Mouse (Mus musculus): ENCODE results near the gene Klf17. TPM values are rescaled to one million over a fixed set of nuclear protein-coding genes. Genes with fewer than 3 reads are reported as not detected.
"Not testable (repeated sequence)": the region's sequence is repeated elsewhere in the genome, so short reads cannot be mapped to it uniquely, and the experiment has no call there.

Gene Klf17
- polyA plus RNA-seq, 1 experiment = not detected

GRCm38 (mm10) chr4:117760151-117760550 lies 5.3 kb downstream of the Klf17 start:
- H3ac ChIP-seq (ENCODE audit: control insufficient read depth, insufficient read length, low read depth) = no peak overlapping the region

GRCm38 (mm10) chr4:117752469-117752868 lies 13.0 kb downstream of the Klf17 start:
- H3K27me3 ChIP-seq (ENCODE audit: control insufficient read depth, insufficient read depth, insufficient read length); H3ac ChIP-seq (ENCODE audit: control insufficient read depth, insufficient read length, low read depth); H3K79me2 ChIP-seq (ENCODE audit: control insufficient read depth, insufficient read depth); H3K79me3 ChIP-seq (ENCODE audit: low read depth); H3K36me3 ChIP-seq (ENCODE audit: control insufficient read depth, insufficient read depth); H3K4me3 ChIP-seq (ENCODE audit: insufficient read depth, poor library complexity, severe bottlenecking): not testable (repeated sequence)

More at GRCm38 (mm10) chr4:117760151-117760550, 5.3 kb downstream of the Klf17 start:
- no peaks in the 10 kb centered on the region for H3K79me2 ChIP-seq (ENCODE audit: control insufficient read depth, insufficient read depth)
- H3K79me3 ChIP-seq (ENCODE audit: low read depth) = no peaks in the 10 kb centered on the region
- no peaks in the 10 kb centered on the region for H3K36me3 ChIP-seq (ENCODE audit: control insufficient read depth, insufficient read depth)
- no peak overlapping the region for H3K4me3 ChIP-seq (ENCODE audit: insufficient read depth, poor library complexity, severe bottlenecking)
- peaks cover 3% of the 10 kb centered on the region for H3K27me3 ChIP-seq (ENCODE audit: control insufficient read depth, insufficient read depth, insufficient read length)
- no peak for TF ChIP-seq USF1 (IDR thresholded peaks at IDR 0.05; ENCODE audit: low read depth)
- TF ChIP-seq MYOG (IDR thresholded peaks at IDR 0.05; ENCODE audit: control insufficient read depth, extremely low read depth, insufficient read length) = no peak
- no peak for TF ChIP-seq CEBPB (IDR thresholded peaks at IDR 0.05; ENCODE audit: low read depth)
- TF ChIP-seq CTCF (IDR thresholded peaks at IDR 0.05; ENCODE audit: control insufficient read depth, insufficient read depth, insufficient read length) = no peak
- no peak for TF ChIP-seq MYOD1 (IDR thresholded peaks at IDR 0.05; ENCODE audit: control insufficient read depth, insufficient read length, low read depth)
- TF ChIP-seq FOSL1 (IDR thresholded peaks at IDR 0.05; ENCODE audit: insufficient read depth, low read length, poor library complexity, severe bottlenecking) = no peak
- TF ChIP-seq MAX (IDR thresholded peaks at IDR 0.05) = no peak

GRCm38 (mm10) chr4:117737559-117737958 lies 27.9 kb downstream of the Klf17 start:
- Histone ChIP-seq H3K36me3 (ENCODE audit: control insufficient read depth, insufficient read depth) (no peaks in the 10 kb centered on the region), H3K27me3 (ENCODE audit: control insufficient read depth, insufficient read depth, insufficient read length) (peaks cover 12% of the 10 kb centered on the region), H3ac (ENCODE audit: control insufficient read depth, insufficient read length, low read depth) (no peak overlapping the region), H3K79me2 (ENCODE audit: control insufficient read depth, insufficient read depth) (no peaks in the 10 kb centered on the region), H3K4me3 (ENCODE audit: insufficient read depth, poor library complexity, severe bottlenecking) (no peak overlapping the region), H3K79me3 (ENCODE audit: low read depth) (no peaks in the 10 kb centered on the region)
- no peak for TF ChIP-seq MYOG (IDR thresholded peaks at IDR 0.05; ENCODE audit: control insufficient read depth, extremely low read depth, insufficient read length)
- no peak for TF ChIP-seq CTCF (IDR thresholded peaks at IDR 0.05; ENCODE audit: control insufficient read depth, insufficient read depth, insufficient read length)
- no peak for TF ChIP-seq USF1 (IDR thresholded peaks at IDR 0.05; ENCODE audit: low read depth)
- TF ChIP-seq FOSL1 (IDR thresholded peaks at IDR 0.05; ENCODE audit: insufficient read depth, low read length, poor library complexity, severe bottlenecking) = no peak
- TF ChIP-seq CEBPB (IDR thresholded peaks at IDR 0.05; ENCODE audit: low read depth) = no peak
- TF ChIP-seq MAX (IDR thresholded peaks at IDR 0.05) = no peak
- no peak for TF ChIP-seq MYOD1 (IDR thresholded peaks at IDR 0.05; ENCODE audit: control insufficient read depth, insufficient read length, low read depth)

- TF ChIP-seq USF1 (IDR thresholded peaks at IDR 0.05; ENCODE audit: low read depth) = no peak
- TF ChIP-seq MYOD1 (IDR thresholded peaks at IDR 0.05; ENCODE audit: control insufficient read depth, insufficient read length, low read depth) = no peak
- TF ChIP-seq FOSL1 (IDR thresholded peaks at IDR 0.05; ENCODE audit: insufficient read depth, low read length, poor library complexity, severe bottlenecking) = no peak
- no peak for TF ChIP-seq CTCF (IDR thresholded peaks at IDR 0.05; ENCODE audit: control insufficient read depth, insufficient read depth, insufficient read length)
- no peak for TF ChIP-seq CEBPB (IDR thresholded peaks at IDR 0.05; ENCODE audit: low read depth)
- no peak for TF ChIP-seq MAX (IDR thresholded peaks at IDR 0.05)
- TF ChIP-seq MYOG (IDR thresholded peaks at IDR 0.05; ENCODE audit: control insufficient read depth, extremely low read depth, insufficient read length) = no peak
- Histone ChIP-seq H3ac (ENCODE audit: control insufficient read depth, insufficient read length, low read depth) (no peak overlapping the region), H3K36me3 (ENCODE audit: control insufficient read depth, insufficient read depth) (no peaks in the 10 kb centered on the region), H3K27me3 (ENCODE audit: control insufficient read depth, insufficient read depth, insufficient read length) (peaks cover 24% of the 10 kb centered on the region), H3K79me2 (ENCODE audit: control insufficient read depth, insufficient read depth) (no peaks in the 10 kb centered on the region), H3K79me3 (ENCODE audit: low read depth) (no peaks in the 10 kb centered on the region), H3K4me3 (ENCODE audit: insufficient read depth, poor library complexity, severe bottlenecking) (no peak overlapping the region)
Observed at GRCm38 (mm10) chr4:117731926-117732325, 33.5 kb downstream of the Klf17 start.

- H3K4me3 ChIP-seq (ENCODE audit: insufficient read depth, poor library complexity, severe bottlenecking) = no peak within 1 kb of the TSS
- H3K79me3 ChIP-seq (ENCODE audit: low read depth) = no peaks in the 10 kb centered on the region
- H3ac ChIP-seq (ENCODE audit: control insufficient read depth, insufficient read length, low read depth) = no peak within 1 kb of the TSS
- H3K36me3 ChIP-seq (ENCODE audit: control insufficient read depth, insufficient read depth) = no peaks in the 10 kb centered on the region
- TF ChIP-seq MYOG (IDR thresholded peaks at IDR 0.05; ENCODE audit: control insufficient read depth, extremely low read depth, insufficient read length) (no peak), CEBPB (IDR thresholded peaks at IDR 0.05; ENCODE audit: low read depth) (no peak), FOSL1 (IDR thresholded peaks at IDR 0.05; ENCODE audit: insufficient read depth, low read length, poor library complexity, severe bottlenecking) (no peak), USF1 (IDR thresholded peaks at IDR 0.05; ENCODE audit: low read depth) (no peak), MAX (IDR thresholded peaks at IDR 0.05) (no peak), MYOD1 (IDR thresholded peaks at IDR 0.05; ENCODE audit: control insufficient read depth, insufficient read length, low read depth) (no peak), CTCF (IDR thresholded peaks at IDR 0.05; ENCODE audit: control insufficient read depth, insufficient read depth, insufficient read length) (no peak)
- no peaks in the 10 kb centered on the region for H3K79me2 ChIP-seq (ENCODE audit: control insufficient read depth, insufficient read depth)
- peaks cover 24% of the 10 kb centered on the region for H3K27me3 ChIP-seq (ENCODE audit: control insufficient read depth, insufficient read depth, insufficient read length)
Observed at GRCm38 (mm10) chr4:117724112-117724511, 41.3 kb downstream of the Klf17 start, which contains the start of gene Gm12845. Gene Gm12845, plus strand, starts transcription at chr4:117724412.

- H3K79me2 ChIP-seq (ENCODE audit: control insufficient read depth, insufficient read depth) = no peaks in the 10 kb centered on the region
- H3ac ChIP-seq (ENCODE audit: control insufficient read depth, insufficient read length, low read depth) = no peak overlapping the region
- no peaks in the 10 kb centered on the region for H3K36me3 ChIP-seq (ENCODE audit: control insufficient read depth, insufficient read depth)
- peaks cover 24% of the 10 kb centered on the region for H3K27me3 ChIP-seq (ENCODE audit: control insufficient read depth, insufficient read depth, insufficient read length)
- TF ChIP-seq FOSL1 (IDR thresholded peaks at IDR 0.05; ENCODE audit: insufficient read depth, low read length, poor library complexity, severe bottlenecking) (no peak), MYOG (IDR thresholded peaks at IDR 0.05; ENCODE audit: control insufficient read depth, extremely low read depth, insufficient read length) (no peak), CTCF (IDR thresholded peaks at IDR 0.05; ENCODE audit: control insufficient read depth, insufficient read depth, insufficient read length) (no peak), MAX (IDR thresholded peaks at IDR 0.05) (no peak), CEBPB (IDR thresholded peaks at IDR 0.05; ENCODE audit: low read depth) (no peak), USF1 (IDR thresholded peaks at IDR 0.05; ENCODE audit: low read depth) (no peak), MYOD1 (IDR thresholded peaks at IDR 0.05; ENCODE audit: control insufficient read depth, insufficient read length, low read depth) (no peak)
- no peaks in the 10 kb centered on the region for H3K79me3 ChIP-seq (ENCODE audit: low read depth)
- no peak overlapping the region for H3K4me3 ChIP-seq (ENCODE audit: insufficient read depth, poor library complexity, severe bottlenecking)
Observed at GRCm38 (mm10) chr4:117713303-117714098, 51.9 kb downstream of the Klf17 start.
